Mouse (Mus musculus): ENCODE measurements around the gene Ist1. TPM values are rescaled to one million over a fixed set of nuclear protein-coding genes. Genes with fewer than 3 reads are reported as not detected.

Ist1 gene
- total RNA-seq, 2 experiments from 2014 or later, result 41.4 to 42.8 TPM

GRCm38 (mm10) chr8:109682120-109682519 is 10.9 kb downstream of the Ist1 start:
- peak in 1 of 2 experiments; percentile 30 for DNase-seq

DNA sequence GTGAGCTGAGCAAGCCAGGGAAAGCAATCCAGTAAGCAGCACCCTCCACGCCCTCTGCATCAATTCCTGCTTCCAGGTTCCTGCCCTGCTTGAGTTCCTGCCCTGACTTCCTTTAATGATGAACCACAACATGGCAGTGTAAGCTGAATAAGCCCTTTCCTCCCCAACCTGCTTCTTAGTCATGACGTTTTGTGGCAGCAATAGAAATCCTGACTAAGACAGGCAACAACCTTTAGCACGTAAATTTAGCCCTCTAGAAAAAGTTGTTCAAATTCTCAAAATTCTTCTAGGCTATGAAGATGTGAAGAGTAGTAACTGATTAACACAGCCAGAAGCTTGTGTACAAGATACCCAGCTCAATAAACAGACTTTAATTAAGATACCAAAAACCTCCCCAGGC is 11.5 kb downstream of the Ist1 start:
- DNase-seq, result no peak

DNA sequence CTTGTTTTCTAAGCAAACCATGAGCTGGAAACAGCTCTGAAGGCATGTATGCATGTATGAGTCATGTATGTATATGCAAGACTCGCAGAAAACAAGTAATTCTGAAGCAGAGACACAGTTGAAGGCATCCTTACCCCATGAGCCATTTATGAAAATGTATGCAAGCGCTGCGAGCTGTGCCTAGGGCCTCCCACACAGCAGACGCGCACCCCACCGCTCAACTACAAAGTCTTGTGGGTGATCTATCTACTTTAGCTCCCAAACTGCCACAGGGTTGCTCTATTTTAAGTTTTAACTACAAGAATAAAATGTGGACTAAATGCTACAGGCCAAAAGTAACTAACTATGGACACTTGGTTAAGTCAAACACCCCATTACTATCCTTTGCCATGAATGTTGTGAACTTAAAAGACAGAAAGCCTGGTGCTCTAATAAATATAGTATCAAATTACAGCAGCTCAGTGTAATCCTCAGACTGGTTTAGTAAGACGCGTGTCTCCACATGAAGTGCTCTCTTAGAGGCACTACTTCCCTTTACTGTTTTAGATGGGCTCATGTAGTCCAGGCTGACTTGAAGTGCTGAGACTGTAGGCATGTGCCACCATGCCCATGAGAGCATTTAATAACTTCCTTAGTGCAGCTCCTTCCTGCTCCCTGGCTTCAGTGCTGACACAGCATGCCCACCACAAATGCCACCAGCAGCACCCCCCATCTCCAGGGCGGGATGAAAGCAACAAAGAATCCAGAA is 17.0 kb downstream of the Ist1 start:
- DNase-seq, result no peak

DNA sequence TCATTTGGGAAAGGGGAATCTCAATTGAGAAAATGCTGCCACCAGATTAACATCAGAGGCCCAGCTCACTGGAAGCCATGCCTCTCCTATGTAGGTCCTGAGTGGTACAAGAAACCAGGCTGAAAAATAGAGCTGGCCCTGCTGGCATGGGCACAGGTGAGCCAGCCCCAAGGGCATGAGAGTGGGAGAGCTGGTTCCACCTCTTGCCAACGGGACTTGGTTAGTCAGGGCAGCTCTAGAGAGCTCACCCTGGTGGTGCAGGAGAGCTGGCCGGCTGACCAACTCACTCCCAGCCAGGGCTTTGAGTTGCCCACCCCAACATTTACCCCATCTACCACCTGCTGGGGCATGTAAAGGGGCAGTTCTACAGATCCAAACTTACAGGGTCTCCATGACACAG is 19.5 kb downstream of the Ist1 start:
- DNase-seq, result no peak

GRCm38 (mm10) chr8:109672656-109673055 is 20.4 kb downstream of the Ist1 start:
- DNase-seq, result no peak

GRCm38 (mm10) chr8:109666616-109667015 is 26.4 kb downstream of the Ist1 start:
- no peak for DNase-seq

GRCm38 (mm10) chr8:109662328-109662727 is 30.7 kb downstream of the Ist1 start:
- no peak for DNase-seq

GRCm38 (mm10) chr8:109656860-109657259 is 36.2 kb downstream of the Ist1 start:
- no peak for DNase-seq

DNA sequence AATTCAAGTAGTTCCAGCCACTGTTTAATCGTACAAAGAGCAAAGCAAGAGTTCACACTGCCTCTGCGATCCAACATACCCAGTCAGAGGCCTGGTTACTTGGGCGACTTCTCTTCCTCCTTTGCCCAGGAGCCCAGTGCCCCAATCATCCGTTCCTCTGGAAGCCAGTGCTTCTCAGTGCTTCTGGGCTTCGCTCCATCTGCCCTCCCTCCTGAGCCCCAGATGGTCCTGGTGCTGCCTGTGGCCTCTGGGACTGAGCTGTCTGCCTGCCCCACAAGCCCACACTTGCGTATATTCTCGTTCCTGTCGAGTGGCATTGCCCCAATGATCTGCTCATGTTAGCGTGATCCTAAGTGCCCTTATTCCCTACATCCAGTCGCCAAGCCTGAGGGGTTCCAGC is 42.3 kb downstream of the Ist1 start:
- no peak for DNase-seq

DNA sequence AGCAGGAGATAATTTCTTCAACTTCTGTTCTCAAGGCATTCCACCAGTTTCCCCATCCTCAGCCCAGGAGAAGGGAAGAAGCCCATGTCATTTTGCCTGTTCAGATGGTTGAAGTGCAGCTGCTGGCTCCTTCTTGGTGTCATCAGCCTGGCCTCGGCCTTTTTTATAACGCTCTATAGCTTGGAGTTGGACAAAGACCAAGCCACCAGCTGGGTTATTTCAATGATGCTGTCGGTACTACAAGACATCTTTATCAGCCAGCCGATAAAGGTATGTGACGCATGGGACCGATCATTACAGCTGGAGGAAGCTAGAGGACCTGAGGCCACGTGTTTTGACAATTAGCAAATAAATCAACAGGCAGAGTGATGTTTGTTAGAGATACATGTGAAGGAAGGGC is 44.6 kb downstream of the Ist1 start:
- no peak for DNase-seq

GRCm38 (mm10) chr8:109647331-109647730 is 45.7 kb downstream of the Ist1 start:
- no peak for DNase-seq

DNA sequence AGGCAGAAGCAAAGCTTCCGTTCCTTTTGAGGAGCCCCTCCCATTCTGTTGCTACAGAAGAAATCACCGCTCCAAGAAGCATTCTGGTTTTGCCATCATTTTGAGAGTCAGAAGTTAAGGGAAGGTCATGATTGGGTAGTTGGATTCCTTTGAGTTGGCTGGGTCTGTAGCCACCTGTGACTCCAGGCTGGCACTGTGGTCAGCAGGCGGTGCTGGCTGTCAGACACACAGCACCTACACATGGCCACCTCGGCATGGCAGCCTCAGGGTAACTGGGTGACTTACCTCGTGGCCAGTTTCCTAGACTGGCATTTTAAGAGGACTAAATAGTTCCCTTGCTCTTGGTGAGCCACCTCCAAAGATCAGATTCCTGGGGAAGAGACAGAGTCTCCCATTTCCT is 51.8 kb downstream of the Ist1 start:
- DNase-seq, result no peak

DNA sequence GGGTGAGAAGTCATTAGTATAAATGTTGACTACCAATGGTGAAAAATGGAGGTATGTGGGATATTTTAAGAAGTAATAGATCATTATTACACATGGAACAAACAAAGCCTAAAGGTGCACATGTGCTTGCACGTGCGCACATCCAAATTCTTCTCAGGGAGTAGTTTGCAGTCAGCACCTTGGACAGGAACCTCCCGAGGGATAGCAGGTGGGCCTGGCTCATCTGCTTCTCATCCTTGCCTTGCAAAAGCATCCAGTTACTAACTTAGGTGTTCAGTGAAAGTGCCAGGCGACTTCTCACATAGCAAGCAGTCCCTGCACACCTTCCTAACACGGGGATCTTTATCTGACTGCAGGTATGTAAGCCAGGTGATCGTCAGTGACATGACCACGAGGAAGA is 52.6 kb downstream of the Ist1 start:
- DNase-seq, result no peak

DNA sequence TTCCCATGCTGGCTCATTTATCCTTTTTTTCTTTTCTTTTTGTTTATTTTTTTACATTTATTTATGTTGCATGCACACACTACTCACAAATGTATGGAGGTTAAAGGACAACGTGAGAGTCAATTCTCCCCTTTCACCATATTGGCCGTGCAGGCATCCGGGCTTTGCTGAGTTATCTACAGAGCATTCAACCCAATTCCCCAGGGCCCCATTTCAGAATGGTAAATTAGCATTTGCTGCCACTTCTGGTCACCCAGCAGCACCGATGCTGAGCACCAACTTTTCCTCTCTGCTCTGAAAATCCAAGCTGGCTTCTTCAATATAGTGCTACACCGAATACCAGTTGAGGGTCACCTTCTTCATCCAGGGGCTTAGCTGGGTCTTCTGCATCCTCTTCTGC is 54.2 kb downstream of the Ist1 start:
- no peak for DNase-seq

GRCm38 (mm10) chr8:109635146-109635545 is 57.9 kb downstream of the Ist1 start:
- DNase-seq, result no peak

DNA sequence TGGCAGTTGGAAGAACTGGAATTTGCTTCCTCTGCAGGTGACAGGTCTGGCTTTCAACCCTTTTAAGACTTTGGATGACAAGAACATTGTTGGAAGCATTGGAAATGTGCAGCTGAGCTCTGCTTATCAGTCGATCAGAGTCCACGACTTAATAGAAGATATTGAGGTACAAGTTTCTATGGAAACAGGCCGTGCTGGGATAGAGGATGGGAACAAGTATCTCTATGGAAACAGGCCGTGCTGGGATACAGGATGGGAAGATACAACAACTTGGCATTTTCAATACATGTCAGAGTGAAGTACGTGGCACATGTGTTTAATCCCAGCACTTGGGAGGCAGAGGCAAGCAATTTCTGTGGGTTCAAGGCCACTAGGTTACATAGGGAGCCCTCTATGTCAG is 60.6 kb downstream of the Ist1 start:
- no peak for DNase-seq

DNA sequence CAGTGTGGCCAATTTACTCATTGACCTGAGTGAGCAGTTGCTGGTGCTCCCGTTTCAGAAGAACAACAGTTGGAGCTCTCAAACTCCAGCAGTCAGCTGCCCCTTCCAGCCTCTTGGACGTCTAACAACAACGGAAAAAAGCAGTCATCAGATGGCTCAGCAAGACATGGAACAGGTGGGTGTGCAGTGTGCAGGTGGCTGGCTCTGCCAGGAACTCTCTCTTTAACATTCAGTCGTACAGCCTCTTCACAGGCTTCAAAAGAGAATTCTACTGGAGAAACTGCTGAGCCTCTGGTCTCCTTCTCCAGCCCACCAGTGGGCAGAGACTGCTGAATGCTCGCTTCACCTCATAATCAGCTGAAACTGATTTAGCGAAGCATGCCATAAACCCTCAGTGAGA is 64.4 kb downstream of the Ist1 start:
- DNase-seq, result no peak

Other genes with a start within 250 kb of the Ist1 start
- gene Pmfbp1, start 199.2 kb downstream of the Ist1 start, total RNA-seq (2021), result not detected
- 10 to 100 TPM; 10.7 to 12.3 TPM for gene Dhx38, start 127.4 kb downstream of the Ist1 start, total RNA-seq (2021)
- gene Txnl4b, start 127.4 kb downstream of the Ist1 start, total RNA-seq (2021), result 1 to 10 TPM; 4.3 to 4.6 TPM
- gene Hp, start 114.1 kb downstream of the Ist1 start, total RNA-seq (2021), result 10 to 100 TPM; 12.3 to 26.7 TPM
- 10 to 100 TPM; 15.9 to 16.0 TPM for gene Dhodh, start 84.6 kb downstream of the Ist1 start, total RNA-seq (2021)
- under 1 TPM in 1 of 2 experiments, not detected in 1; 0.07 TPM for gene Pkd1l3, start 78.7 kb downstream of the Ist1 start, total RNA-seq (2021)
- 1 to 10 TPM; 4.5 to 5.8 TPM for gene Zfp821, start 12.3 kb upstream of the Ist1 start, total RNA-seq (2021)
- 10 to 100 TPM; 21.2 TPM for gene Atxn1l, start 44.5 kb upstream of the Ist1 start, total RNA-seq (2021)
- 10 to 100 TPM; 35.0 to 38.8 TPM for gene Ap1g1, start 85.3 kb upstream of the Ist1 start, total RNA-seq (2021)
- 1 to 10 TPM; 3.0 to 3.4 TPM for gene Phlpp2, start 175.3 kb upstream of the Ist1 start, total RNA-seq (2021)

Measured in heart, adult 18-20 months (tissue).